Mouse (Mus musculus): ENCODE results near the gene Sin3a.

Sin3a gene

GRCm38 (mm10) chr9:57137777-57138176 lies 65.9 kb downstream of the Sin3a start:
- DNase-seq (ENCODE audit: low spot score): no peak

DNA sequence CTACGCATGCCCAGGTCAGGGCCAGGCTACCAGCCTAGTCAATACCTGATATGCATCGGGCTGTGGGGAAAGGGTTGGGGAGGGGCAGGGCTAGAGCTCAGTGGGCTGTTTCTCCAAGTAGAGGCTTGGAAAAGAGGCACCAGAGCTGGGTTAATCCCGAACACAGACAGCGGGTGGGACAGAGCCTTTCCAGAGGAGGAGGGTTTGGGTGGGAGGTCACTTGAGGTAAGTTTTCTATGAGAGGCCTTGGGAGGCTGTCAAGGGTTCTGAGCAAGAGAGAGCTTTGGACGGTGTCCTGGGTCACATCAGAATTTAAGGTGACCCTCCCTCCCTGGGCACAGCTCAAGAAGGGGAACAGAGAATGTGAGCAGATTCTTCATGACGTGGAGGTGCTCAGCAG lies 66.7 kb downstream of the Sin3a start:
- no peak for DNase-seq (ENCODE audit: low spot score)

DNA sequence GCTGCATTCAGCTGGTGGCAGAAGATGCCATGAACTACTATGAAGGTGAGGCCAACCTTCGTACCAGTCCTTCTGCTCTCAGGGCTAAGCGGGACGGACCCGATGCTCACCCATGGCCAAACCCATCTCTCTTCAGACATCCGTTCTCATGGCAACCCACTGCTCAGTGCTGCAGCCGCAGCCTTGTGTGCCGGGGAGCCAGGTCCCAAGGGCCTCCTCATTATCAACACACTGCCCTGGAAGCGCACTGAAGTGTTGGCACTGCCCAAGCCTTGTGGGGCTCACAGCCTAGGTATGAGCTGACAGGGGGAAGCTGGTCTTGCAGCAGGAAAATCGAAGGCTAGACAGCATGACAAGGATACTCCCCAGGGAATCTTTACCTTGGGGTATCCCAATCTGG lies 67.3 kb downstream of the Sin3a start:
- no peak for DNase-seq (ENCODE audit: low spot score)

DNA sequence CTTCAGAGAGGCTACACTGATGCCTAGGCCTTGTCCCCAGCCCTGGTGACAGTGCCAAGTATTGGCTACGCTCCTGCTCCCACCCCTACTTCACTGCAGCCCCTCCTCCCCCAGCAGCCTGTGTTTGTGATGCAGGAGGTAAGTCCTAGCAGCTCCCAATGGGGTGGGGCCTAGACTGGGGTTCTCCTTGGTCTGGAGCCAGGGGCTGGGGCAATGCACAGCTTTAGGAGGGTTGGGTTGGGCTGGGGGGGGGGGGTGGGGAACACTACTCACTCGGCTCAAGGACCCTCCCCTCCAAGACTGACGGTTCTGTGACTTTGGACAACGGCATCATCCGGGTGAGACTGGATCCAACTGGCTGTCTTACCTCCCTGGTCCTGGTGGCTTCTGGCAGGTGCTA lies 67.7 kb downstream of the Sin3a start:
- DNase-seq (ENCODE audit: low spot score): no peak

- DNase-seq (ENCODE audit: low spot score): no peak
Observed at GRCm38 (mm10) chr9:57141417-57142353, 69.8 kb downstream of the Sin3a start.

GRCm38 (mm10) chr9:57143212-57143611 lies 71.4 kb downstream of the Sin3a start:
- no peak for DNase-seq (ENCODE audit: low spot score)

DNA sequence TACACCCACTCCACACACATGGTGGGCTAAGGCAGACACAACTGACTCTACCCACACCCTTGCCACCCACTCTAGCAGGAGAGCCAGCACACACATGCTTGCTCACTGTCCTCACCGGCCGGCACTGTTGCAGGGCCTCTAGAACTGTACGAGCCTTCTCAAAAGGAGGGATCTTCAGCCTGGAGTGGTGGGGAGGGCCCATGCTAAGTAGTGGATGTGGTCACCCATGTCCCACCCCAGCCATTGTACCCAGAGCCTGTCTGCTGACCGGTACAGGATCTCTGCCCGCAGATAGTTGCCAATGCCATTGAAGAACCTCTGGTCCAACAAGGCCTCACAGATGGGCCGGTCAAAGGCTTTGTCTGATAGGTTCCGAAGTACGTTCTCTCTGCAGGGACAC lies 73.0 kb downstream of the Sin3a start:
- DNase-seq (ENCODE audit: low spot score): no peak

- no peak for DNase-seq (ENCODE audit: low spot score)
Observed at GRCm38 (mm10) chr9:57146451-57147066, 74.7 kb downstream of the Sin3a start.

- DNase-seq (ENCODE audit: low spot score): no peak
Observed at GRCm38 (mm10) chr9:57147205-57148143, 75.6 kb downstream of the Sin3a start.

- peak; percentile 94 for DNase-seq (ENCODE audit: low spot score)
Observed at GRCm38 (mm10) chr9:57148144-57148878, 76.5 kb downstream of the Sin3a start, which contains the start of gene Neil1. Gene Neil1, minus strand, starts transcription at chr9:57148305.

GRCm38 (mm10) chr9:57149021-57149420 lies 77.2 kb downstream of the Sin3a start:
- DNase-seq (ENCODE audit: low spot score): no peak

GRCm38 (mm10) chr9:57150192-57150591 lies 78.4 kb downstream of the Sin3a start:
- no peak for DNase-seq (ENCODE audit: low spot score)

DNA sequence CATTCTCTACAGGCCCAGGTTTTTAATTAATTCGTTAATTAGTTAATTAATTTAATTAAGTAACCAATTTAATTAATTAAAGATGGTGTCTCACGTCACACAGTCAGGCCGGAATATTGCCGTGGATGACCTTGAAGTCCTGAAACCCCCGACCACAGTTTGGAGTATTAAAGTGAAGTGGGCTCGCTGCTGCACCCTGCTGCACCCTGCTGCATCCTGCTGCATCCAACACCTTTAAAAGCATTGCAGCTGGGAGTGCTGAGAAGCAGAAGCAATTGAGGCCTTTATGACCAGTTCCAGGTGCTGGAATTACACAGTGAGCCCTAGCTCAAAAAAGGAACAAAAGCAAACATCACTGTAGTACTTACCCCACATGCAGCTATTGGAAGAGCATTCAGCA lies 80.5 kb downstream of the Sin3a start:
- no peak for DNase-seq (ENCODE audit: low spot score)

DNA sequence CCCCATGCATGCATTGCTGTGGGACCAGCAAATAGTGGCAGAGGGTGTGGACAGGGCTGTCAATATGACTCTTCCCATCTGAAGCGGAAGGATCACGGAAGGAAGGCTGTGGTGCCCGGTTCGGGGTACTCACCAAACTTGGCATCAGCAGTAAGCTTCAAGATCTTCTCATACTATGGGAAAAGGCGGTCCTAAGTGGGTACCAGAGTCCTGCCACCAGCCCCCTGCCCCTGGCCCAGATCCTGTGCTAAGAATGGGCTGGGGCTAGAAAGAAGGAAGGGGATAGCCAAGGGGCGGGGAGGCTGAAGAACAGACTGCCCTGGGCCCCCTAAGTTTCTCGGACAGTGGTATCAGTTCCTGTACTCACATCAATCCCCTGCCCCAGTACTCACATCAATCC lies 84.5 kb downstream of the Sin3a start:
- DNase-seq (ENCODE audit: low spot score): no peak

DNA sequence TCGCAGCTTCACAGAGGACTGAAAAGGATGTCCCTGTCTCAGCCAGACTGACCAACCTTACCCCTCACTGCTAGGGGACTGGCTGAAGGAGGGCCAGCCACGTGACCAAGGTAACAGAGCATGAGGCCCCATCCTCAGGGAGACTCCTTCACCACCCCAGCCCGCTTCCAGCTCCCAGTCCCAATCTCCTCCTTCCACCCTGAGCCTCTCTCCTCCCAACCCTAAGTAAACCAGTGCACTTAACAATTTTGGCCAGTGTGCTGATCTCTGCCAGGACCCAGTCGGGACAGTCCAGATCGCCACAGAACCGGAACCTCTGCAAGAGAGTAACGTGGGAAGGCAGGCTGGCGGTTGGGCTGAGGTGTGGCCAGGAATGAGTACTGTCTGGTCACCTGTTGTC lies 85.0 kb downstream of the Sin3a start:
- DNase-seq (ENCODE audit: low spot score): no peak

DNA sequence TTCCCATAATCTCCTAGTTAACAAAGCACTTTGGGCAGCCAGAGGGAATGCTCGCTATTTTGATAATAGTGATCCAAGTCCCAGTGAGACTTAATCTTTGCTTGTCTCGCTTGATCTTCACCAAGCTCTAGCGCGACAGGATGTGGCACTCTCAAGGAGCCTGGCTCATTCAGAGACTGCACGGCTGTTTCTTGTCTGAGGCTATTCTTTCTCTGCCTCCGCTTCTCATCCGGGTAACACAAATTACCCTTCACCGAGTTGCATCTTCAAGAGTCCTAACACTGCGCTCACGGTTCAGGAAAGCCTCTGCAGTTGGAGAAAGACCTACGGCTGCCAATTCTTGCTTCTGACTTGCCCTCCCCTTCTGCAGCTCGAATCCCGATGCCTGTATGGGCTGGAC lies 85.7 kb downstream of the Sin3a start:
- no peak for DNase-seq (ENCODE audit: low spot score)

DNA sequence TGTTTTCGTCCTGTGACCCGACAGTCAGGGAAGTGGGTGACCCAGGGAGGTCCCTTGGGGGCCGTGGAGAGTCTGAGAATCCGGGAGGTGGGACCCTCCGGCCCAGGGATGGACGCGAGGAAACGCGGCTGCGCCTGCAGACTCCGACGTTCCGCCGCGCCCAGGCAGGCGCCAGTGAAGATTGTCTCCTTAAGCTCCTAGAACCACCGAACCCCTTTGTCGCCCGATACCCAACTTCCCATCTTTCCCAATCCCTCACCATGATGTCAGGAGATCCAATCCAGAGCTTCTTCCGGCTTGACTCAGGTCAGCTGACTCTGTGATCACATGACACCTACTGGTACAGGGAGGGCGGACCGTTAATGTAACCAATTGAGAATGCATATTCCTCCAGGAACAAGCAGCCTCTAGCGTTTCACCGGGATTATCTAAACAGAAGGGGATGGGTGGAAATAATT lies 86.2 kb downstream of the Sin3a start, which contains the start of gene Commd4:
Gene Commd4 (minus strand): TSS at position 319 of the 458 bp plus-strand sequence.
- peak; percentile 96 for DNase-seq (ENCODE audit: low spot score)

DNA sequence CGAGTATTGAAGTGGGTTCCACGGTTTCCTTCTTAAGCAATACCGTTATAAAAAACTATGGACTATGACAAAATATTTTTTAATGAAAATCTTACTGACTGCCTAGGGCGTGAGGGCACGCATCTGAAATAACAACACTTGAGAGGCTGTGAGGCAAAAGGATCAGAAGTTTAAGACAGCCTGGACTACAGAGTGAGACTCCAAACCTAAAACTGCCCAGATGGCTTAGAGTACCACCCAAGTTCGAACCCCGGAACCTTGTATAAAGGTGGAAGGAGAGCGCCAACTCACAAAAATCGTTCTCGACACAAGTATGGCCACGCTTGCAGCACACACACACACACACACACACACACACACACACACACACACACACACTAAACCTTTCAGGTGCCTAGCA lies 86.7 kb downstream of the Sin3a start:
- no peak for DNase-seq (ENCODE audit: low spot score)

DNA sequence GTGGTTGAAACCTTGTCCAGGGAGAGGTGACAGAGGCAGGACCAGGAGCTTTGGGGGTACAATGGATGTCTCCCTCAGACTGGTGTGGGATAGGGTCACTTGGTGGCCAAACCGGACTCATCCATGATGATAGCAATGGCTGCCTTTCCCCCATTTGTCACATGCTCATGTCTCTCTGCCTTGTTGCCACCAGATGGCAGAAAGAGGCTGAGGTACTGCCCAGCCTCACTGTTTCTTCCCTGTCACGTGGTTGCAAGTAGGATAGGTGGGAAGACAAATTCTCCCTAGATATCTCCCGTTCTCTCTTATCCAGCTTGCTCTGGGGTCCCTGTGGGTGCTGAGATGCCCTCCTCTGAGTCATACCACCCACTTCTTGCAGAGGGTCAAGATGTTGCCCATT lies 90.7 kb downstream of the Sin3a start:
- peak; percentile 14 for DNase-seq (ENCODE audit: low spot score)

- no peak for DNase-seq (ENCODE audit: low spot score)
Observed at GRCm38 (mm10) chr9:57163137-57163536, 91.3 kb downstream of the Sin3a start.

DNA sequence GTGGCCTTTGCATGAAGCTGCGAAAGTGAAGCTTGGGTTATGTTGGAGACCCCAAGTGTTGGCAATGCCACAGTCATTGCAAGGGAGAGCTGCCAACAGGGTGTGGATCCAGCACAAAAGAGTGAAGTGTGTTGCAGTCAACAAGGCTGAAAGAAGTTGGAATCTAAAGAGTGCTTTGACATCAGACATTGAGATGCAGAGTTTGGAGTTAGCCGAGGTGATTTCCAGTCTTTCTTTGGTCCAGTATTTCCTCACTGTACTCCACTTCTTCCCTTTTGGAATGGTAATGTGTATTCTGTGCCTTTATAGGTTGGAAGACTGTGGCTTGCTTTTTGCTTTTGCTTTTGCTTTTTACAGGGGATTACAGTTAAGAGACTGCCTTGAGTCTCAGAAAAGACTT lies 94.3 kb downstream of the Sin3a start:
- DNase-seq (ENCODE audit: low spot score): no peak

Data from lung, postnatal 25 days (tissue).